Mouse (Mus musculus): ENCODE data around the gene Prelp. TPM values are rescaled to one million over a fixed set of nuclear protein-coding genes. Genes with fewer than 3 reads are reported as not detected.
A peak's percentile ranks its signal among the peaks of the same experiment; 100 is the strongest.
"Not testable (repeated sequence)": the region's sequence is repeated elsewhere in the genome, so short reads cannot be mapped to it uniquely, and the experiment has no call there.

The Prelp gene
- 237 and 366 TPM in 2 replicates for polyA plus RNA-seq (2012; ENCODE audit: insufficient read depth, insufficient read length, missing spikeins)

- Histone ChIP-seq H3K4me3 (ENCODE audit: insufficient read depth, low read depth, low read length) (peak within 1 kb of the TSS; percentile 52), H3K27ac (replicated peaks; ENCODE audit: low read depth, low read length) (peak within 1 kb of the TSS; percentile 92), H3K4me1 (ENCODE audit: control insufficient read depth, insufficient read depth, insufficient read length, low read length) (peaks cover 40% of the 10 kb centered on the region)
Observed at GRCm38 (mm10) chr1:133921304-133921751, at the start of gene Prelp. TSS of gene Prelp (minus strand) at chr1:133921414.

- Histone ChIP-seq H3K4me3 (ENCODE audit: insufficient read depth, low read depth, low read length) (no peak overlapping the region), H3K4me1 (ENCODE audit: control insufficient read depth, insufficient read depth, insufficient read length, low read length) (peaks cover 11% of the 10 kb centered on the region), H3K27ac (replicated peaks; ENCODE audit: low read depth, low read length) (peak overlapping the region; percentile 12)
Observed at GRCm38 (mm10) chr1:133969427-133969826, 48.2 kb upstream of the Prelp start.

GRCm38 (mm10) chr1:133968788-133969325 lies 47.6 kb upstream of the Prelp start:
- H3K4me1 ChIP-seq (ENCODE audit: control insufficient read depth, insufficient read depth, insufficient read length, low read length): peaks cover 12% of the 10 kb centered on the region
- peak overlapping the region; percentile 12 for H3K27ac ChIP-seq (replicated peaks; ENCODE audit: low read depth, low read length)

DNA sequence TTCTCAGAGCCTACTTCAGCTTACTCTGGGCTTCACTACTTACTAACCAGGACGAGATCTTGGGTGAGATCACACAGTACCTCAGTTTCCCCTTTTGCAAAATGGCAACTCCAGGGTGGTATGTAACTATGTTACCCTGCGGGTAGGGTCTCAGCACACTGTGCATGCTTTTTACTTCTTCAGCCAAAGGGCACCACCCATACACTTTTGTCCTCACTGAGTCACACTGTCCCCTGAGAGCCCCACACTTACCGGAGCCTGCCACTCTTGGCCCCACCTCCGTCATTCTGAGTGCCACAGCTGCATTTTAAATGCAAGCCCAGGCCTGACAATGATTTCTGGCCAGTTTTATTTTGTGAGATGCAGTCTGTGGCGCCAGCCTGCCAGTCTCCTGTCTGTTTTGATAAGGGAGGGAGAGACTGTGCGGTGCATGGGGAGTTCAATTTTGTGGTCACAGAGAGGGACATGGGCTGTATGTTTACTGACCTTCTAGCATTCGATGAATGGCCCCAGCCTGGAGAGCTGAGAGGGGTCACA lies 46.3 kb upstream of the Prelp start:
- no peak overlapping the region for H3K4me3 ChIP-seq (ENCODE audit: insufficient read depth, low read depth, low read length)
- peaks cover 12% of the 10 kb centered on the region for H3K4me1 ChIP-seq (ENCODE audit: control insufficient read depth, insufficient read depth, insufficient read length, low read length)
- no peak overlapping the region for H3K27ac ChIP-seq (replicated peaks; ENCODE audit: low read depth, low read length)

More at GRCm38 (mm10) chr1:133968788-133969325, 47.6 kb upstream of the Prelp start:
- no peak overlapping the region for H3K4me3 ChIP-seq (ENCODE audit: insufficient read depth, low read depth, low read length)

GRCm38 (mm10) chr1:133966044-133966443 lies 44.8 kb upstream of the Prelp start:
- no peak overlapping the region for H3K27ac ChIP-seq (replicated peaks; ENCODE audit: low read depth, low read length)
- H3K4me1 ChIP-seq (ENCODE audit: control insufficient read depth, insufficient read depth, insufficient read length, low read length): peaks cover 14% of the 10 kb centered on the region
- H3K4me3 ChIP-seq (ENCODE audit: insufficient read depth, low read depth, low read length): no peak overlapping the region

- Histone ChIP-seq H3K27ac (replicated peaks; ENCODE audit: low read depth, low read length) (no peak overlapping the region), H3K4me1 (ENCODE audit: control insufficient read depth, insufficient read depth, insufficient read length, low read length) (peaks cover 15% of the 10 kb centered on the region), H3K4me3 (ENCODE audit: insufficient read depth, low read depth, low read length) (no peak overlapping the region)
Observed at GRCm38 (mm10) chr1:133965298-133965697, 44.1 kb upstream of the Prelp start.

DNA sequence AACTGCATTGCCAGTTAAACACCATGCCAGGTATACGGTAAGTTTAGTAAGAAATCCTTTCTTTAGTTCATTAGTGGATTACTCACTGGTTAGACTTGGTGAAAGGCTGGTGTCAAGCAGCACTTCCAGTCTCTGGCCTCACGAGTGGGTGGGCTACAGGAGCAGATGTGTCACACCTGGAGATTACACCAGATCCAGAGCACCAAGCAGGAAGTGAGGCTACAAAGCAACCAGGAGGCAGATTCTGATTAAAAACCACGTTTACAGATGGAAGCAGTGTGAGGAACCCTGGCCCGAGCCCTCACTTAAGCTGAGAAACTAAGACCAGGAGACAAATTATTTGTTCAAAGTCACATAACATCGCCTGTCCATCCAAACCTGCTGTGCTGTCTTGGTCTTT lies 43.5 kb upstream of the Prelp start:
- Histone ChIP-seq H3K4me1 (ENCODE audit: control insufficient read depth, insufficient read depth, insufficient read length, low read length) (peaks cover 19% of the 10 kb centered on the region), H3K27ac (replicated peaks; ENCODE audit: low read depth, low read length) (no peak overlapping the region), H3K4me3 (ENCODE audit: insufficient read depth, low read depth, low read length) (no peak overlapping the region)

GRCm38 (mm10) chr1:133963578-133963977 lies 42.4 kb upstream of the Prelp start:
- not testable (repeated sequence) for H3K27ac ChIP-seq (replicated peaks; ENCODE audit: low read depth, low read length); H3K4me3 ChIP-seq (ENCODE audit: insufficient read depth, low read depth, low read length)
- H3K4me1 ChIP-seq (ENCODE audit: control insufficient read depth, insufficient read depth, insufficient read length, low read length): peaks cover 21% of the 10 kb centered on the region

GRCm38 (mm10) chr1:133963128-133963527 lies 41.9 kb upstream of the Prelp start:
- H3K27ac ChIP-seq (replicated peaks; ENCODE audit: low read depth, low read length); H3K4me3 ChIP-seq (ENCODE audit: insufficient read depth, low read depth, low read length): not testable (repeated sequence)
- peaks cover 20% of the 10 kb centered on the region for H3K4me1 ChIP-seq (ENCODE audit: control insufficient read depth, insufficient read depth, insufficient read length, low read length)

- peak overlapping the region; percentile 47 for H3K27ac ChIP-seq (replicated peaks; ENCODE audit: low read depth, low read length)
- 0 out of 2 replicates have a peak overlapping the region, but pooled peaks have one; percentile 8 for H3K4me3 ChIP-seq (ENCODE audit: insufficient read depth, low read depth, low read length)
- H3K4me1 ChIP-seq (ENCODE audit: control insufficient read depth, insufficient read depth, insufficient read length, low read length): peaks cover 20% of the 10 kb centered on the region
Observed at GRCm38 (mm10) chr1:133961281-133962134, 40.3 kb upstream of the Prelp start.

DNA sequence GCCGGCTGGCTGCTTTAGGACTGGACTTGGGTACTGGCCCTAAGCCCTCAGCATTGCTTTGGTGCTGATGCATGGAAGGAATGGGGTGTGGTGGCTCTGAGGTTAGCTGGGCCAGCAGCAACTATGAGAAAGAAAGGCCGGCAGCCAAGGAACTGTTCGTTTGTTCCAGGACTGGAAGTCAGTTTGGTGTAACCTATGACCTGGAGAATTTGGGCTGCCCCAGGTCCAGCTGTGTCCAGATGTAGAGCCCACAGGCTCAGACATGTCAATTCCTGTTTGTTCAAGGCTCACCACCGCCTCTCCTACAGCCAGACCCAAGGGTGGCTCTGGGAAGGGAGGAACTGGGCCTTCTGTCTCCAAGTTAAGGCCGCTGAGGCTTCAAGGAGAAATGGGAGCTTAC lies 38.3 kb upstream of the Prelp start:
- Histone ChIP-seq H3K4me1 (ENCODE audit: control insufficient read depth, insufficient read depth, insufficient read length, low read length) (peaks cover 17% of the 10 kb centered on the region), H3K4me3 (ENCODE audit: insufficient read depth, low read depth, low read length) (no peak overlapping the region), H3K27ac (replicated peaks; ENCODE audit: low read depth, low read length) (peak overlapping the region; percentile 80)

DNA sequence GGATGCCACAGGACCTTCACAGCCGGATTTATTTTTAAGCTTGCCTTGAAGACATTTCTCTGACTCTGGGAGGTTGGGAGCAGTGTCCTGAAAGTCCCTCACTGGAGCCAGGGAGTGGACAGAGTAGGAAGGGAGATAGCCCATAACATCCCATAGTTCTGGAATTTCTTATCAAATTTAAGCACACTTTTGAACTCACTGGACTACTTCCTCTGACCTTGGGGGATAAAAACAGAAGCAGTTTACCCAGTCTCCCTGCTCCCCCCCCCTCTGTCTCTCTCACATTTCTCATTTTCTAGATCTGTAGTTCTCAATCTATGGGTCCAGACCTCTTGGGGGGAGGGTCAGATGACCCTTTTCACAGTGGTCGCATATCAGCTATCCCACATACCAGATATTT lies 32.8 kb upstream of the Prelp start:
- Histone ChIP-seq H3K4me1 (ENCODE audit: control insufficient read depth, insufficient read depth, insufficient read length, low read length) (peaks cover 20% of the 10 kb centered on the region), H3K4me3 (ENCODE audit: insufficient read depth, low read depth, low read length) (no peak overlapping the region), H3K27ac (replicated peaks; ENCODE audit: low read depth, low read length) (0 out of 2 replicates have a peak overlapping the region, but pooled peaks have one; percentile 2)

DNA sequence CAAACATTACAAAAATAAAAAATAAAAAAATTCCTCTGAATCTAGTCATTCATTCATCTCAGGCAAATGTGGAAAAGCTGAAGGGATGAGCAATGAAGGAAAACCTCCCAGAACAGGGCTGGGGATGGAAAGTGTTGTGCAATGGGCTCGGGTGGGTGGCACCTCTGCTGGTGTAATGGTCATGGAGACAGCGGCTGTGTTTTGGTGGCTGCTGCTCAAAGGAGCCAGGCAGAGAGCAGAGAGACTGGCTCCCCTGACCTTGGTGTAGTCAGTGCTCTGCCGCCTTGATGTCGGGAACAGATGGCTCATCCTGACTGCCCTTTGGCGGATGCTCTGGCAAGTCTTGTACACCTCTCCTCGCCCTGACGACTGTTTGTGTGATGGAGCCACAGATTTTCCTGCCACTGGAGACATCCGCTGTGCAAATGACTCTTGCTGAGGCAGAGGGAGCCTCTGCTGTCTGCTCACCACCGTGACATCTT lies 32.1 kb upstream of the Prelp start:
- Histone ChIP-seq H3K4me3 (ENCODE audit: insufficient read depth, low read depth, low read length) (no peak overlapping the region), H3K27ac (replicated peaks; ENCODE audit: low read depth, low read length) (no peak overlapping the region)

GRCm38 (mm10) chr1:133951598-133951997 lies 30.4 kb upstream of the Prelp start:
- H3K4me3 ChIP-seq (ENCODE audit: insufficient read depth, low read depth, low read length): no peak overlapping the region
- H3K27ac ChIP-seq (replicated peaks; ENCODE audit: low read depth, low read length): no peak overlapping the region
- peaks cover 20% of the 10 kb centered on the region for H3K4me1 ChIP-seq (ENCODE audit: control insufficient read depth, insufficient read depth, insufficient read length, low read length)

More for the DNA sequence above, 32.1 kb upstream of the Prelp start:
- peaks cover 20% of the 10 kb centered on the region for H3K4me1 ChIP-seq (ENCODE audit: control insufficient read depth, insufficient read depth, insufficient read length, low read length)

- Histone ChIP-seq H3K4me1 (ENCODE audit: control insufficient read depth, insufficient read depth, insufficient read length, low read length) (peaks cover 20% of the 10 kb centered on the region), H3K27ac (replicated peaks; ENCODE audit: low read depth, low read length) (peak overlapping the region; percentile 59), H3K4me3 (ENCODE audit: insufficient read depth, low read depth, low read length) (no peak overlapping the region)
Observed at GRCm38 (mm10) chr1:133950061-133950782, 29.0 kb upstream of the Prelp start.

Measured in brown adipose tissue, adult 24 weeks (tissue).